16 mouse cellular contexts compared by ENCODE assay signal in the genomic region with DNA sequence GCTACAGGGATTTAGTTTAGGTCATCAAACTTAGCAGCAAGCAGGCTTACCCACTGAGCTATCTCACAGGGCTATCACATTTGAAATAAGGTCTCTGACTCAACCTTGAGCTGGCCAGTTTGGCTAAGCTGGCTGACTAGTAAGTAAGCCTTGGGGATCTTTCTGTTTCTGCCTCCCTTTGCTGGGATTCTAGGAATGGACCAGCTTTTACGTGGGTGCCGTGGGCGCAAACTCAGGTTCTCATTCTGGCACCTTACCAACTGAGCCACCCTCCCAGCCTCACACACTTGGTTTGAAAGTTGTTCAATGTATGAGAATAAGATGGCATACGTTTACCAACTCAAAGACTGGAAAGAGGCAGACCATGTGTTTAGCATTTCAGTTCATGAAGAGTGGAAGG.
"Had no signal": no experiment of that assay in that cellular context is flagged by ENCODE, and none has a peak within 500 bp of the region (broad histone marks: within the 10 kb centered on the region; RNA-seq: fewer than 3 reads in every experiment).

No protein-coding gene starts in this region.

- DNase-seq: gastrocnemius, postnatal 14 days; gastrocnemius, postnatal 36 days; heart, adult 18-20 months; heart, postnatal 14 days; heart, postnatal 36 days; kidney, adult 11 months; kidney, adult 2 months; kidney, adult 9 months; kidney, postnatal 14 days; kidney, postnatal 36 days; layer of hippocampus, adult 9-11 months; layer of hippocampus, postnatal 36 days; left cerebral cortex, postnatal 4 days had no signal

- ATAC-seq: hindbrain, postnatal 0 days; intestine, embryonic 16.5 days; liver, embryonic 12.5 days had no signal
